Mouse (Mus musculus) hindbrain, embryonic 10.5 days (tissue): Measurements from ENCODE around the gene Gm21776. TPM values are rescaled to one million over a fixed set of nuclear protein-coding genes. Genes with fewer than 3 reads are reported as not detected.
"Not testable (repeated sequence)": the region's sequence is repeated elsewhere in the genome, so short reads cannot be mapped to it uniquely, and the experiment has no call there.

Experiments
- DNase-seq: peaks from one replicate; pipeline ENCODE4 v3.0.0-alpha.2; 2017; ENCODE audit warnings: low spot score
- H3K27ac ChIP-seq: fragments of 300-500 bp; sonication (generic); 2 replicates; pipeline ENCODE4 v1.5.1; 2016; ENCODE audit warnings: mild to moderate bottlenecking, moderate library complexity
- H3K27me3 ChIP-seq: fragments of 300-500 bp; sonication (generic); 2 replicates; pipeline ENCODE4 v1.6.1; 2016; ENCODE audit warnings: mild to moderate bottlenecking; ENCODE audit not compliant: poor library complexity, insufficient read depth, severe bottlenecking
- H3K36me3 ChIP-seq: fragments of 300-500 bp; sonication (generic); 2 replicates; pipeline ENCODE4 v1.6.1; 2016; ENCODE audit warnings: mild to moderate bottlenecking, moderate library complexity
- H3K4me1 ChIP-seq: fragments of 300-500 bp; sonication (generic); replicated peaks from 2 replicates; pipeline ENCODE4 v1.6.1; 2016; ENCODE audit warnings: mild to moderate bottlenecking
- H3K4me3 ChIP-seq: fragments of 300-500 bp; sonication (generic); 2 replicates; pipeline ENCODE4 v1.5.1; 2016; ENCODE audit warnings: mild to moderate bottlenecking, moderate library complexity
- H3K9me3 ChIP-seq: fragments of 300-500 bp; sonication (generic); 2 replicates; pipeline ENCODE4 v1.6.1; 2016; ENCODE audit warnings: mild to moderate bottlenecking, moderate library complexity
- WGBS: fragments of 180-500 bp; shearing (Covaris S2); methylation state at CpG from one replicate; pipeline ENCODE4 v1.1.7; 2016; 5-methylcytosine and 5-hydroxymethylcytosine counted together
- polyA plus RNA-seq: library from polyadenylated mRNA; unstranded; fragments of >200 nt; fragmentation: Nextera tagmentation; extraction: Ambion mirVana; gene quantifications from 2 replicates; pipeline ENCODE4 v1.2.1, GENCODE M21; 2016

Gm21776 gene
- polyA plus RNA-seq = not detected in 2 replicates

DNA sequence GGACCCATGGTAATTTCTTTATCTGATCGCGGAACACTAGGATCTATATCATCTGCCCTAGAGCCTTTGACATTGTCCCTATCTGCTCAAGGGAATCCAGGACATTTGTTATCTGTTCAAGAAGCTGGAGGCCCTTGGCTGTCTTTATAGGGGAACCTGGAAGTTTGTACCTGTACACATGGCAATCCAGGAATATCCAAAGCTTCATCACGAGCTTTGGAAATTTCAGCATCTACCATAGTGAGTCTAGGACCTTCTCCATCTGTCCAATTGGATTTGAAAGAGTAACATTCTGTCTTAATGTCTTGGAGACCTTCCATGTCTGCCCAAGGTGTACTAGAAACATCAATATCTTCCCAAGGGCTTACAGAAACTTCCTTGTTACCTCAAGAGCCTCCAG lies at the start of gene Gm21776:
Gm21776 (plus strand) TSS at position 301 of the 400 bp plus-strand sequence.
- H3K4me3 ChIP-seq, H3K4me1 ChIP-seq, DNase-seq, H3K9me3 ChIP-seq, H3K27ac ChIP-seq, H3K27me3 ChIP-seq, H3K36me3 ChIP-seq: not testable (repeated sequence)
- no CpG with 5 or more reads among the region's 3 CpGs for WGBS
